Mouse (Mus musculus) liver, embryonic 14.5 days (tissue): ENCODE measurements at regions not wholly inside any gene's neighbourhood (a gene's known extent, or its start where the extent isn't known, plus 50 kb on each side); places are given as distances from the start of the nearest gene placed in this dataset.

ENCODE experiments used
- ATAC-seq: fragments of 200-750 bp; cut with Nextera tagmentation; 2 replicates; pipeline ENCODE4 v1.8.0; 2017; ENCODE audit warnings: moderate number of reproducible peaks, mild to moderate bottlenecking, moderate library complexity; ENCODE audit not compliant: insufficient read depth
- DNase-seq, 3 experiments: peaks; one replicate each; pipeline ENCODE4 v3.0.0-alpha.2; 2012 to 2013; ENCODE audit warnings: low read depth in 3 of 3, low spot score in 3 of 3
- H3K27ac ChIP-seq: fragments of 300-500 bp; sonication (generic); 2 replicates; pipeline ENCODE4 v1.5.1; 2014; ENCODE audit warnings: moderate library complexity, mild to moderate bottlenecking, control low read depth, inconsistent platforms
- H3K27me3 ChIP-seq: fragments of 300-500 bp; sonication (generic); 2 replicates; pipeline ENCODE4 v1.6.1; 2014; ENCODE audit warnings: mild to moderate bottlenecking, low read length, moderate library complexity; ENCODE audit not compliant: control insufficient read depth, insufficient read depth
- H3K36me3 ChIP-seq: fragments of 300-500 bp; sonication (generic); replicated peaks from 2 replicates; pipeline ENCODE4 v1.6.1; 2014; ENCODE audit warnings: low read depth; ENCODE audit not compliant: control insufficient read depth, insufficient read depth
- H3K4me1 ChIP-seq, 2 experiments: fragments of 200-500 bp in 1 of 2; fragments of 300-500 bp in 1 of 2; sonication (generic) in 1 of 2; replicated peaks; 2 replicates each; pipeline ENCODE4 v1.6.1; 2012 to 2014; ENCODE audit warnings: antibody characterized with exemption in 1 of 2, inconsistent platforms in 1 of 2, low read length in 1 of 2; ENCODE audit not compliant: control insufficient read depth in 2 of 2, insufficient read depth in 2 of 2
- H3K4me2 ChIP-seq: fragments of 300-500 bp; sonication (generic); 2 replicates; pipeline ENCODE4 v1.6.1; 2014; ENCODE audit warnings: low read depth, mild to moderate bottlenecking, control low read depth, moderate library complexity
- H3K4me3 ChIP-seq, 2 experiments: fragments of 200-500 bp in 1 of 2; fragments of 300-500 bp in 1 of 2; sonication (generic) in 1 of 2; 2 replicates each; pipeline ENCODE4 v1.5.1; 2012 to 2014; ENCODE audit warnings: low read depth in 2 of 2, low read length in 2 of 2, mild to moderate bottlenecking in 2 of 2, control low read depth in 1 of 2, inconsistent platforms in 1 of 2, moderate library complexity in 1 of 2; ENCODE audit not compliant: insufficient read depth in 1 of 2
- H3K9ac ChIP-seq: fragments of 300-500 bp; sonication (generic); replicated peaks from 2 replicates; pipeline ENCODE4 v1.6.1; 2014; ENCODE audit warnings: mild to moderate bottlenecking, control low read depth, moderate library complexity
- H3K9me3 ChIP-seq: fragments of 300-500 bp; sonication (generic); 2 replicates; pipeline ENCODE4 v1.6.1; 2016; ENCODE audit warnings: low read length, mixed read lengths; ENCODE audit not compliant: control insufficient read depth
- CTCF ChIP-seq: IDR thresholded peaks from 2 replicates; pipeline ENCODE4 v1.5.1; 2016; ENCODE audit warnings: antibody characterized with exemption, low read depth, control low read depth
- EP300 ChIP-seq: IDR thresholded peaks from 2 replicates; pipeline ENCODE4 v1.6.1; 2016; ENCODE audit warnings: antibody characterized with exemption, low read depth
- WGBS: fragments of 180-500 bp; shearing (Covaris S2); extraction: QIAGEN DNeasy Blood & Tissue Kit; methylation state at CpG from one replicate; pipeline ENCODE4 v1.1.7; 2014; ENCODE audit not compliant: insufficient replicate concordance; 5-methylcytosine and 5-hydroxymethylcytosine counted together

DNA sequence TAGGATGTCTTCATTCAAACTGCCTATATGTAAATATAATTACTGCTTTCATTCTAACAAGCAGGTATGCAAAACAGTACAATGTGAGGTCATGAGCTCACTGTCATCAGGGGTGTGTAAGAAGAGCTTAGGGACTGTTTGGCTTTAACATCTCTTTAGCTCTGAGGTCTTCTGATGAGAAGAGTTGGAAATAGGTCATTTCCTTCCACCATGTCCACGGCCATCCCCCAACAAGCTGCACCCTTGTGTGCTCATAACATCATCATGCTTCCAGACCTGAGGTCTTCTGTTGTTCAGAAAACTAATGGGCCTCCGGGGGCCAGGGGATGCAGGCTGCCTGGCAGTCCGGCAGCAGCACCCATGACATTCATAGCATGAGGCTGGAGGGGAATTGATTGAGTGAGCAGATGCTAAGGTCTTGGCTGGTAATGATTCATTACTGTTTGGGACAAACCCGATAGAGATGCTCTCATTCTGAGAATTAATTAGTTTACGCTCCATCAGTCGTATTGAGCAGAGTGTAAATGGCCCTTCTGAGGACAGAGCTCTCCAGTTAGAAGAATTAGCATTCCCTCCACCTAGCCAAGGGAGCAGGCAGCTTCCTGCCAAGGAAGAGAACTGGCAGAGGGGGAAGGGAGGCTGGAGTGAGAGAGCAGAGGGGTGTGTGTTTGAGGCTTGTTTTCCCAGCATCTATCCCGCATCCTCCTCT is 64.0 kb downstream of the Rps24 start:
- Histone ChIP-seq H3K9me3 (no peaks in the 10 kb centered on the region), H3K4me3 (no peak overlapping the region), H3K27ac (no peak overlapping the region), H3K4me1 (no peaks in the 10 kb centered on the region), H3K27me3 (no peaks in the 10 kb centered on the region), H3K9ac (no peak overlapping the region), H3K36me3 (no peaks in the 10 kb centered on the region), H3K4me2 (no peak overlapping the region)
- ATAC-seq (no peak), DNase-seq (no peak)
- WGBS: 52% methylated on average over 7 of the region's 7 CpGs
- no peak for TF ChIP-seq EP300
- TF ChIP-seq CTCF: no peak

DNA sequence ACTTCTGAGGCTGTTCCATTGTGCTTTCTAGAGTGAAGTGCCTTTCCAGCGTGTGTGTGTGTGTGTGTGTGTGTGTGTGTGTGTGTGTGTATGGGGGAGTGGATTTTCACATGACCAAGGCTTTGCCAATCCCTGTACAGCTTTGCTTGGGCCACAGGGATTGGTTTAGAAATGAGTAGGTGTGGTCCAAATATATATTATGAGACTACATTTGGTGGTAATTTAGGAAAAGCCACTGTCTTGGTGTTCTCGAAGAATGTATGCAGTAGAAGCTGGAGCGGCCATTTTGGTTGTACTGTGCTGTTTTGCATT is 64.5 kb downstream of the Rps24 start:
- Histone ChIP-seq H3K27ac (no peak overlapping the region), H3K4me2 (no peak overlapping the region), H3K9ac (no peak overlapping the region), H3K4me1 (no peaks in the 10 kb centered on the region), H3K27me3 (no peaks in the 10 kb centered on the region), H3K36me3 (no peaks in the 10 kb centered on the region), H3K9me3 (no peaks in the 10 kb centered on the region), H3K4me3 (no peak overlapping the region)
- 55% methylated on average over 3 of the region's 3 CpGs for WGBS
- ATAC-seq (no peak), DNase-seq (no peak)
- TF ChIP-seq EP300: no peak
- TF ChIP-seq CTCF: no peak

DNA sequence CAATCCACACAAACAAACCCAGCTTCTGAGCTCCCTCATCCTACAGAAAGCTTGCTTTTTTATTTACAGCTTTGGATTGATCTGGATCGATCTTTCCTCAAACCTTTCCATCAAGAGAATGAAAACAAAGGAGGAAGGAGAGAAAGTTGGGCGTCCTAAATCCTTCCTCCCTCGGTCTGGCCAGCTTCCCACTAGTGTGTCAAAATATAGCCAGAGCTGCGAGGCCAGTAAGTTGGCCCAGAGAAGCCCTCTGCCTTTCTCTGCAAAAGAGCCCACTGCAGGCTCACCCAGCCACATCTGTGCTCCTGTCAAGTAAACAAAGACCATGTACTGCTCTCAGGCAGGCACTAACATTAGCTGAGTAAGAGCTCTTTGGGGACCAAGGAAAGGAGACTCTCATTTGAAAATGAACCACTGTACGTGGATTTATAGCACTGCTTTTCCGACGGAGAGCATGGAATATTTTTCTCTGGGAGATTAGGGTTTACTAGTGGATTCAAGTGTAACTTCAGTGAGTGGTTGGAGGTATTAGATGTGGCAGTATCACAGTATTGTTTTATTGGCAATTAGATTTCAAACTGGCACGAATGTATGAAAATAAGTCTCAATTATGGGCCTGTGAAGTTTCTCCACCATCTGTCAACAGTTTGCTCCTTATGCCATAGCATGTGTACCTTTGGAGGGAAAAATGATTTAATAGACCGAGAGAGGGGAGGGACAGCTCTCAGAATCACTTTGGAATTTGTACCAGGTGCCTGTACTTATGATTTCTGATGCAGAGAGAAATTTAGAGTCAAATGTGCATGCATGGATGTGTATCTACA is 78.1 kb downstream of the Rps24 start:
- Histone ChIP-seq H3K9me3 (no peaks in the 10 kb centered on the region), H3K27ac (no peak overlapping the region), H3K9ac (no peak overlapping the region), H3K27me3 (no peaks in the 10 kb centered on the region), H3K36me3 (no peaks in the 10 kb centered on the region), H3K4me3 (no peak overlapping the region), H3K4me2 (no peak overlapping the region), H3K4me1 (no peaks in the 10 kb centered on the region)
- 54% methylated on average over 9 of the region's 9 CpGs for WGBS
- DNase-seq (no peak), ATAC-seq (no peak)
- TF ChIP-seq EP300 (no peak), CTCF (no peak)

DNA sequence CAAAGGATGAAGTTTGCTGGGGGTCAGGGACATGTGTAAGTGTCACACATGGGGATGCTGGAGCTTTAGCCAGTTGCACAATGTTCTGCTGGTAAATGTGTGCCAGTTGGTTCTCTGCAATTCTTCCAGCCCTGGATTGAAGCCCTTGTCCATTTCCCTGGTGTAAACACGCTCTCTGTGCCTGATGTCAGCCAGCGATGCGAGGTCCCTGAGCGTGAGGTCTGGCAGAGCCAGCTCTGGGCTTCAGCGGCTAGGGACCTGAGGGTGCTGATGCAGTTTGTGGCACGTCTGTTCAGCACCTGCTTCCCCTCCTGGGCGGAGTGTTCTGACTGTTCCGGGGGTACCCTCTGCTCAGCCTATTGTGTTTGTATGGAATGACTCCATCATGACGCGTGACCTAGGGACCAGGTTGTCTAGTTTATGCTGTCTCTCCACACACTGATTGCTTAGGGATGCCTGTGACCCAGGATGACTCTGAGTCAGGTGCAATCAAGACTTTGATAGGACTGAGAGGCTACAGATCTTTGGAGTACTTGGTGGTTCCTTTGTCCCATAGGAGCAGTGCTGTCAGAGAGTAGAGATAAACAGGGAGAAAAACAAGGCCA is 78.9 kb downstream of the Rps24 start:
- WGBS: 60% methylated on average over 10 of the region's 10 CpGs
- Histone ChIP-seq H3K4me1 (no peaks in the 10 kb centered on the region), H3K4me2 (no peak overlapping the region), H3K27ac (no peak overlapping the region), H3K36me3 (no peaks in the 10 kb centered on the region), H3K27me3 (no peaks in the 10 kb centered on the region), H3K9me3 (no peaks in the 10 kb centered on the region), H3K9ac (no peak overlapping the region), H3K4me3 (no peak overlapping the region)
- ATAC-seq (no peak), DNase-seq (no peak)
- no peak for TF ChIP-seq EP300
- no peak for TF ChIP-seq CTCF

DNA sequence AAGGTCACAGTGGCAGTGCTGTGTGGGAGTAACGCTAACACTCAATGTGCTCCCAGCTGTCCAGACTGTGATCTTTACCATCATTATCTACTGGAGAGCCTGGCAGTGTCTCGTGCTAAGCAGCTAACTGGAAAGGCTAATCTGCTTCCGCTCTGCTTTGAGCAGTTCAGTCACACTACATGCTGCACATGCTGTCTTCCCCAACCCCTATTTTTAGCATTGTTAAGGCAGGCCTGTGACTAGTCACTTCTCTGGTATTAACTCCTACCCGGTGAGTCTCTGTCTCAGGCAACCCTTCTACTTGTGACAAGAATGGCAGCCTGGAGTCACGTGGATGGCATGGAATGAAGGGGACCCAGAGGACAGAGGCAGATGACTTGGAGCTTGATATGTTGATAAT is 88.2 kb downstream of the Rps24 start:
- no peaks in the 10 kb centered on the region for H3K27me3 ChIP-seq
- no peaks in the 10 kb centered on the region for H3K36me3 ChIP-seq
- TF ChIP-seq EP300 (no peak), CTCF (no peak)

More for the DNA sequence above, 88.2 kb downstream of the Rps24 start:
- 64% methylated on average over 5 of the region's 5 CpGs for WGBS
- ATAC-seq (no peak), DNase-seq (no peak)
- Histone ChIP-seq H3K9ac (no peak overlapping the region), H3K4me3 (no peak overlapping the region), H3K27ac (no peak overlapping the region), H3K4me1 (no peaks in the 10 kb centered on the region), H3K4me2 (no peak overlapping the region), H3K9me3 (no peaks in the 10 kb centered on the region)
